Comparison of ENCODE assay signal across 12 mouse cellular contexts in genomic region chr2:153441228-153441627, GRCm38 (mm10). TPM values are rescaled to one million over a fixed set of nuclear protein-coding genes. Genes with fewer than 3 reads are reported as not detected.
A peak's percentile ranks its signal among the peaks of the same experiment; 100 is the strongest.
DNase-seq lines count a peak whose midpoint lies in the region; ATAC-seq and TF ChIP-seq lines count a peak whose summit lies in the region.
"Had no signal": no experiment of that assay in that cellular context is flagged by ENCODE, and none has a peak within 500 bp of the region (broad histone marks: within the 10 kb centered on the region; RNA-seq: fewer than 3 reads in every experiment).

No protein-coding gene starts in this region.

- peaks cover 54% of the 10 kb centered on the region for H3K4me1 ChIP-seq in kidney, embryonic 14.5 days (ENCODE audit: control insufficient read depth, insufficient read depth, low read length)
- H3K4me1 ChIP-seq in embryonic facial prominence, embryonic 13.5 days, result peaks cover 65% of the 10 kb centered on the region
- peaks cover 39% of the 10 kb centered on the region for H3K4me1 ChIP-seq in hindbrain, postnatal 0 days (ENCODE audit: insufficient read depth, low read length)
- peaks cover 30% of the 10 kb centered on the region for H3K4me1 ChIP-seq in midbrain, postnatal 0 days (ENCODE audit: insufficient read depth, low read length)

- no peak for TF ChIP-seq CTCF in hindbrain, postnatal 0 days (IDR thresholded peaks at IDR 0.05; ENCODE audit: low read depth)
- TF ChIP-seq CTCF in midbrain, postnatal 0 days (IDR thresholded peaks at IDR 0.05), result no peak

- no peak overlapping the region for H3K4me3 ChIP-seq in kidney, embryonic 14.5 days (ENCODE audit: low read length)
- H3K4me3 ChIP-seq in embryonic facial prominence, embryonic 13.5 days, result 0 out of 2 replicates have a peak overlapping the region, but pooled peaks have one; percentile 10
- no peak overlapping the region for H3K4me3 ChIP-seq in hindbrain, postnatal 0 days (ENCODE audit: low read length)
- H3K4me3 ChIP-seq in midbrain, postnatal 0 days (ENCODE audit: low read depth, low read length), result no peak overlapping the region

- no peaks in the 10 kb centered on the region for H3K9me3 ChIP-seq in kidney, embryonic 14.5 days (ENCODE audit: control insufficient read depth, low read length)
- no peaks in the 10 kb centered on the region for H3K9me3 ChIP-seq in embryonic facial prominence, embryonic 13.5 days
- H3K9me3 ChIP-seq in hindbrain, postnatal 0 days (ENCODE audit: low read length), result no peaks in the 10 kb centered on the region
- no peaks in the 10 kb centered on the region for H3K9me3 ChIP-seq in midbrain, postnatal 0 days (ENCODE audit: low read length)

- DNase-seq in kidney, adult 18-20 months, result no peak
- DNase-seq in hindbrain, postnatal 0 days (ENCODE audit: low spot score), result no peak
- no peak for DNase-seq in midbrain, postnatal 0 days (ENCODE audit: low spot score)
- no peak for DNase-seq in thymus, adult 18-20 months
- no peak for DNase-seq in thymus, postnatal 4 days

- ATAC-seq in kidney, embryonic 14.5 days (ENCODE audit: low FRiP score, low TSS enrichment), result no peak
- ATAC-seq in embryonic facial prominence, embryonic 13.5 days (ENCODE audit: insufficient number of reproducible peaks, insufficient read depth, low FRiP score, low TSS enrichment, low read depth), result no peak
- no peak for ATAC-seq in hindbrain, postnatal 0 days
- ATAC-seq in midbrain, postnatal 0 days (ENCODE audit: low FRiP score), result no peak
- no peak for ATAC-seq in frontal cortex, adult (ENCODE audit: low TSS enrichment)

- peak overlapping the region; percentile 60; the same call in 1 of the 2 replicates for H3K27ac ChIP-seq in kidney, embryonic 14.5 days (ENCODE audit: low read depth, low read length)
- H3K27ac ChIP-seq in embryonic facial prominence, embryonic 13.5 days, result peak overlapping the region; percentile 97
- peak overlapping the region; percentile 77; the same call in 1 of the 2 replicates for H3K27ac ChIP-seq in hindbrain, postnatal 0 days
- H3K27ac ChIP-seq in midbrain, postnatal 0 days (ENCODE audit: low read depth, low read length), result no peak overlapping the region

- H3K27me3 ChIP-seq in kidney, embryonic 14.5 days (ENCODE audit: control insufficient read depth, insufficient read depth, low read length), result no peaks in the 10 kb centered on the region
- H3K27me3 ChIP-seq in embryonic facial prominence, embryonic 13.5 days, result no peaks in the 10 kb centered on the region
- no peaks in the 10 kb centered on the region for H3K27me3 ChIP-seq in hindbrain, postnatal 0 days (ENCODE audit: insufficient read depth, low read length)
- no peaks in the 10 kb centered on the region for H3K27me3 ChIP-seq in midbrain, postnatal 0 days (ENCODE audit: insufficient read depth, low read length)

- H3K4me2 ChIP-seq in kidney, embryonic 14.5 days (replicated peaks; ENCODE audit: low read depth, low read length), result peak overlapping the region; percentile 85; the same call in 1 of the 2 replicates
- peak overlapping the region; percentile 88 for H3K4me2 ChIP-seq in embryonic facial prominence, embryonic 13.5 days
- H3K4me2 ChIP-seq in hindbrain, postnatal 0 days (ENCODE audit: low read depth, low read length), result peak overlapping the region; percentile 99; the same call in 1 of the 2 replicates
- 0 out of 2 replicates have a peak overlapping the region, but pooled peaks have one; percentile 6 for H3K4me2 ChIP-seq in midbrain, postnatal 0 days (ENCODE audit: low read depth, low read length, poor library complexity, severe bottlenecking)

- 26% methylated on average over 3 of the region's 3 CpGs for WGBS in kidney, embryonic 14.5 days
- 11% methylated on average over 3 of the region's 3 CpGs for WGBS in embryonic facial prominence, embryonic 13.5 days
- 54% methylated on average over 3 of the region's 3 CpGs for WGBS in hindbrain, postnatal 0 days
- 40% methylated on average over 3 of the region's 3 CpGs for WGBS in midbrain, postnatal 0 days

- no peaks in the 10 kb centered on the region for H3K36me3 ChIP-seq in kidney, embryonic 14.5 days (ENCODE audit: control insufficient read depth, insufficient read depth, low read length)
- peaks cover 1% of the 10 kb centered on the region for H3K36me3 ChIP-seq in embryonic facial prominence, embryonic 13.5 days
- no peaks in the 10 kb centered on the region for H3K36me3 ChIP-seq in hindbrain, postnatal 0 days (ENCODE audit: insufficient read depth, low read length)
- peaks cover under 1% of the 10 kb centered on the region for H3K36me3 ChIP-seq in midbrain, postnatal 0 days (ENCODE audit: insufficient read depth, low read length)

- H3K9ac ChIP-seq in kidney, embryonic 14.5 days (ENCODE audit: low read depth, low read length), result no peak overlapping the region
- H3K9ac ChIP-seq in embryonic facial prominence, embryonic 13.5 days, result peak overlapping the region; percentile 92; the same call in 1 of the 2 replicates
- H3K9ac ChIP-seq in hindbrain, postnatal 0 days (replicated peaks; ENCODE audit: low read length), result peak overlapping the region; percentile 30; the same call in 1 of the 2 replicates
- peak overlapping the region; percentile 19; the same call in 1 of the 2 replicates for H3K9ac ChIP-seq in midbrain, postnatal 0 days (replicated peaks; ENCODE audit: low read length, poor library complexity, severe bottlenecking)

RNA-seq across cellular contexts. Expression of gene 4930404H24Rik, which starts 51.4 kb away (rescaled TPM):
- not detected in 2 replicates for polyA plus RNA-seq in kidney, embryonic 14.5 days (2014; fragmentation: Nextera tagmentation; extraction: Ambion mirVana)
- polyA plus RNA-seq in embryonic facial prominence, embryonic 13.5 days (2015; fragmentation: Nextera tagmentation; extraction: Ambion mirVana), result not detected in 2 replicates
- not detected in 2 replicates for total RNA-seq in hindbrain, postnatal 0 days (2014; rRNA removed)
- polyA plus RNA-seq in hindbrain, postnatal 0 days (2015; fragmentation: Nextera tagmentation; extraction: Ambion mirVana), result not detected in 2 replicates
- total RNA-seq in midbrain, postnatal 0 days (2014; rRNA removed), result not detected in 2 replicates
- not detected in 2 replicates for polyA plus RNA-seq in midbrain, postnatal 0 days (2015; fragmentation: Nextera tagmentation; extraction: Ambion mirVana)
- total RNA-seq: ES-E14; hematopoietic stem cell, adult 5-6 weeks; left cerebral cortex, postnatal 25 days; neutrophil, adult 5-6 weeks had no signal

Comparison
In these comparisons a context has a peak if more than half of its experiments do, and no peak if none do; other contexts are left out.
1. H3K4me2 ChIP-seq: peak in every context shown above with its lines; median percentile 99 in hindbrain, postnatal 0 days; 88 in embryonic facial prominence, embryonic 13.5 days; 85 in kidney, embryonic 14.5 days; 6 in midbrain, postnatal 0 days.